Comparison of ENCODE assay signal across 14 mouse cellular contexts in genomic region chr11:33660016-33660913, GRCm38 (mm10).
DNase-seq lines count a peak whose midpoint lies in the region; ATAC-seq and TF ChIP-seq lines count a peak whose summit lies in the region.
"Had no signal": no experiment of that assay in that cellular context is flagged by ENCODE, and none has a peak within 500 bp of the region (broad histone marks: within the 10 kb centered on the region; RNA-seq: fewer than 3 reads in every experiment).

No protein-coding gene starts in this region.

- 76% methylated on average over 13 of the region's 13 CpGs for WGBS in forebrain, postnatal 0 days
- 88% methylated on average over 13 of the region's 13 CpGs for WGBS in hindbrain, postnatal 0 days

- ATAC-seq in forebrain, postnatal 0 days: no peak
- no peak for ATAC-seq in hindbrain, postnatal 0 days
- ATAC-seq: hindbrain, embryonic 16.5 days had no signal

- no peak overlapping the region for H3K9ac ChIP-seq in forebrain, postnatal 0 days
- no peak overlapping the region for H3K9ac ChIP-seq in hindbrain, postnatal 0 days (replicated peaks; ENCODE audit: low read length)

- H3K9me3 ChIP-seq in forebrain, postnatal 0 days (ENCODE audit: low read length): no peaks in the 10 kb centered on the region
- no peaks in the 10 kb centered on the region for H3K9me3 ChIP-seq in hindbrain, postnatal 0 days (ENCODE audit: low read length)

- no peak overlapping the region for H3K27ac ChIP-seq in forebrain, postnatal 0 days (ENCODE audit: low read depth, low read length)
- H3K27ac ChIP-seq in hindbrain, postnatal 0 days: no peak overlapping the region
- H3K27ac ChIP-seq: layer of hippocampus, adult 2 months had no signal

- DNase-seq in 416B (ENCODE audit: low read depth) (peak; percentile 93), NIH3T3 (ENCODE audit: low read depth) (peak; percentile 37)
- DNase-seq in fibroblast of lung, adult 2 months (ENCODE audit: low read depth): peak; percentile 49
- peak; percentile 51 for DNase-seq in lung, postnatal 25 days (ENCODE audit: low spot score)
- no peak for DNase-seq in urinary bladder, postnatal 14 days (ENCODE audit: low spot score)
- DNase-seq in forebrain, postnatal 0 days: no peak
- DNase-seq in hindbrain, postnatal 0 days (ENCODE audit: low spot score): no peak
- DNase-seq in urinary bladder, adult 2 months (ENCODE audit: low spot score): no peak
- DNase-seq: cerebellum, adult 2 months; heart, adult 18-20 months; kidney, adult 8-10 months; thymus, adult 2 months had no signal

- H3K4me1 ChIP-seq in forebrain, postnatal 0 days (ENCODE audit: insufficient read depth): no peaks in the 10 kb centered on the region
- H3K4me1 ChIP-seq in hindbrain, postnatal 0 days (ENCODE audit: insufficient read depth, low read length): no peaks in the 10 kb centered on the region

- H3K4me3 ChIP-seq in forebrain, postnatal 0 days (ENCODE audit: low read depth, low read length): no peak overlapping the region
- H3K4me3 ChIP-seq in hindbrain, postnatal 0 days (ENCODE audit: low read length): no peak overlapping the region
- H3K4me3 ChIP-seq: layer of hippocampus, adult 2 months had no signal

- TF ChIP-seq CTCF in forebrain, postnatal 0 days (IDR thresholded peaks at IDR 0.05; ENCODE audit: low read depth): no peak
- TF ChIP-seq CTCF in hindbrain, postnatal 0 days (IDR thresholded peaks at IDR 0.05; ENCODE audit: low read depth): no peak

- H3K27me3 ChIP-seq in forebrain, postnatal 0 days (ENCODE audit: insufficient read depth, low read length): no peaks in the 10 kb centered on the region; the same call in 1 of the 2 replicates
- no peaks in the 10 kb centered on the region for H3K27me3 ChIP-seq in hindbrain, postnatal 0 days (ENCODE audit: insufficient read depth, low read length)

- no peaks in the 10 kb centered on the region for H3K36me3 ChIP-seq in forebrain, postnatal 0 days (ENCODE audit: insufficient read depth)
- H3K36me3 ChIP-seq in hindbrain, postnatal 0 days (ENCODE audit: insufficient read depth, low read length): no peaks in the 10 kb centered on the region

- H3K4me2 ChIP-seq in forebrain, postnatal 0 days (ENCODE audit: low read depth): no peak overlapping the region
- no peak overlapping the region for H3K4me2 ChIP-seq in hindbrain, postnatal 0 days (ENCODE audit: low read depth, low read length)

Comparison
In these comparisons a context has a peak if more than half of its experiments do, and no peak if none do; other contexts are left out.
1. DNase-seq: peak in 416B (single experiment), NIH3T3 (single experiment), fibroblast of lung, adult 2 months (single experiment) and lung, postnatal 25 days (single experiment); none in urinary bladder, postnatal 14 days (single experiment), forebrain, postnatal 0 days (single experiment), hindbrain, postnatal 0 days (single experiment) and urinary bladder, adult 2 months (single experiment).